Mouse (Mus musculus) CD8-positive naive resting alpha-beta T cell, adult 2 months (primary cell): ENCODE results near the gene Cacna1f.
A peak's percentile ranks its signal among the peaks of the same experiment; 100 is the strongest.

ENCODE experiments used
- DNase-seq, 2 experiments: peaks; one replicate each; pipeline ENCODE4 v3.0.0; 2022; ENCODE audit warnings: low read depth in 2 of 2, low spot score in 2 of 2

Gene Cacna1f

DNA sequence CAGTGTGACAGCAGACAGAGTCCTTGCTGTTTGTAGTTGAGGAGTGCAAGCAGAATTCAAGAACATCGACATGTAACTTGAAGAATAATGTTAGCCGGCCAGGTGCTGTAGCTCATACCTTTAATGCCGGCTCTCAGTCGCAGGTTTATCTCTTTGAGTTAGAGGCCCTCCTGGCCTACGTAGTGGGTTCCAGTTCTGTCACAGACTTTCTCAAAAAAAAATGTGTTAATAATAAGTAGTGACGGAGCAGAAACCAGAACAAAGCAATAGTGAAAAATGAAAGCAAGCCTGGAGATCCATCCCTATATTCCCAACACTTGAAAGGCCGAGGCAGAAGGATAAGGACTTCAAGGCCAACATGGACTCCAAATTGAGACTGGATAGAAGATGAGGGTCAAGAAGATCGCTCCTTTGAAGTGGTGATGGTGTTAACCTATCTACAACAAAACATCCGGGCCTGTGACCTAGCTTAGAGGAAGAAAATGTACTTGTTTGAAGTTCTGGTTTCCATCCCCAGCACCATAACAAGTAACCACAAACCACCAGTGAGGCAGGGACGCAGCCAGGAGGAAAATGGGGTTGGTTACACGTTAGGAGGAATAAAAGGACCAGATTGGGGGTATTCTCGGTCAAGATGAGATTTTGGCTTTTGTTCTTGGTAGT lies 11.1 kb downstream of the Cacna1f start:
- peak; percentile 32 to 60 for DNase-seq

DNA sequence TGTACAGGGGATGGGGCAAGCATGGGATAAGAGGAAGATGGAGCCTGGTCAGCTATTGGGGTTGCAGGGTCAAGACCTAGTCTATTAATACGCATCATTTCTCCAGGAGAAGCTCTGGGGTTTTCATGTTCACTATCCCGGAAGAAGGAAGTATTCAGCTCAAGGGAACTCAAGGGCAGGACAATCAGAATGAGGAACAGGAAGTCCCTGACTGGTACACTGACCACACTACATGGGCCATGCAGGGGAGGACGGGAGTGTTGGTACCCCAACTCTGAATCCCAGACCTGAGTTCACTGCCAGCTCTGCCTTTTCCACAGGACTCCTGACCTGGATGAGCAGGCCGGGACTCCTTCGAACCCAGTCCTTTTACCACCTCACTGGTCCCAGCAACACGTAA lies 25.7 kb downstream of the Cacna1f start:
- no peak for DNase-seq

DNA sequence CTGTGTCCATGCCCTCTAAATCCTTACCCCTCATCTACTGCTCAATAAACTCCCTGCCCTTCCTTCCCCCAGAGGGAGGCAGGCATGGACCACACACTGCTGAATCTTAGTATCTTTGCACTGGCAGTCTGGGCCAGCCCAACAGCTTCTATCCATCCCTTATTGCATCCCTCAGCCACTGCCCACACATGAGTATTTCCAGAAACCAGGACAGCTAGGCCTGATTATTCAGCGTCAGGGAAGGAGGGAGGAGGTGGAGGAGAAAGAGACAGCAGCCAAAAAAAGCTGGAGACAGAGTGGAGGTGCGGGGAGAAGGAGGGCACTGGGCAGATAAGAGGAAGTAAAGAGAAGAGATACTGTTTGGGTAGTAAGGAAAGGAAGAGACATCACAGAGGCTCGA lies 28.2 kb downstream of the Cacna1f start:
- no peak for DNase-seq

DNA sequence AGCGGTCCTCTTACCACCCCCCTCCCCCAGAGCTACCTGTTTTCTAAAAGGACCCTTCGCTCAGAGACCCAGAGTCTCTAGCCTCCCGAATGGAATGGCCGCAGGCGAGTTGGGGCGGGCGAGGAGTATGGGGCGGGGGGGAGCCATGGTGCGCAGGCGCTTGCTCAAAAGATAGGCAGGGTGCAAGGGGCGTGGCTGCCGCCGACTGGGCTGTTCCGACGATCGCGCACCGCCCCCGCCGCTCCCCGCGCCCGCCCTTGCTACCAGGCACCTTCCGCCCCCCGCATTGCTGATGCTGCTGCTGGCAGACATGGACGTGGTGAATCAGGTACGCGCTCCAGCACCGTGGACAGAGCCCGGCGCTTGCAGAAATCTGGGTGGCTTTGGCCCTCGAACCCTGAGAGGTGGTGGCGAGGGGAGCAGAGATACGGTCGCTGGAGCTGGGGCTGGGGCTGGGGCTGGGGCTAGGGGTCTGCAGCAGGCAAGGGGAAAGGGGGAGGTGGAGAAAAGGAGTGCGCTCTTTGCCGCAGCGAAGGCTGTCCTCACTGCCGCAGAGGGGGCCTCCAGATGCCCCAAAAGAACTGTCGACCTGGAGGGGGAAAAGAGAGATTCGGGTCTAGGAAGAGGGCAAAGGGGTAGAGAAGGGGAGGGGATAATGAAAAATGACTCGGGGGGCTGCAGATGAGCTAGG lies 31.7 kb downstream of the Cacna1f start, which contains the start of gene Syp:
Syp (plus strand) TSS at position 71 of the 691 bp plus-strand sequence.
- peak; percentile 52 to 61 for DNase-seq

DNA sequence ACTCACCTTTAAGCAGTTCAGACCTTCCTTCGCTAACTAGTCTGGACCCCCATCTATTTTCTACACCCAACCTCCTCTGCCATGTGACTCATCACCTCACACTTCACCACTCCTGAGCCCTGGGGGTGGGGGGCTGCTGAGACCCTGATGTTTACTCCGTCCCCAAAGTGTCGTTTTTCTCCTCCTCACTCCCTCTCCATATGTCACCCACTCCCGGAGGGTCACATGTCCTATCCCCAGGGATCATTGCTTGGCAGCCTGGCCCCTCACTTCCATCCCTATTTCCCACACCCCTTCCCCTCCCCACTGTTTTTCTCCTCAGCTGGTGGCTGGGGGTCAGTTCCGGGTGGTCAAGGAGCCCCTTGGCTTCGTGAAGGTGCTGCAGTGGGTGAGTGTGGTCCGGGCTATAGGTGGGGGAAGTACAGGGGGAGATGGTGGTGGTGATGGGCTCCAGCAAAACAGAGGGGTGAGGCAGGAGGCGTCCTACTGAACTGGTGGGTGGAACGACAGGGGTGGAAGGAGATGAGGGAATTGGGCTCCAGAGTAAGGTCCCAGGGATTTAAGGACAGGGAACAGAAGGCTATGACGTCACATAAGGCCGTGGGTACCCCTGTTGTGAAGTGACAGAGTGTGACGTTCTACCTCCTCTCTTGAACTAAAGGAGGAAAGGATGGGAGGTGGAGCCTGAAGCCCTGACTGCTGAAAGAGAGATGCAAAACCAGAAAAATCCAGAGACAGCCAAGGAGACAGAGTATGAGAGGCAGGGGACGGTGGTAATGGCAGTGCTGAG lies 32.8 kb downstream of the Cacna1f start:
- DNase-seq = no peak

DNA sequence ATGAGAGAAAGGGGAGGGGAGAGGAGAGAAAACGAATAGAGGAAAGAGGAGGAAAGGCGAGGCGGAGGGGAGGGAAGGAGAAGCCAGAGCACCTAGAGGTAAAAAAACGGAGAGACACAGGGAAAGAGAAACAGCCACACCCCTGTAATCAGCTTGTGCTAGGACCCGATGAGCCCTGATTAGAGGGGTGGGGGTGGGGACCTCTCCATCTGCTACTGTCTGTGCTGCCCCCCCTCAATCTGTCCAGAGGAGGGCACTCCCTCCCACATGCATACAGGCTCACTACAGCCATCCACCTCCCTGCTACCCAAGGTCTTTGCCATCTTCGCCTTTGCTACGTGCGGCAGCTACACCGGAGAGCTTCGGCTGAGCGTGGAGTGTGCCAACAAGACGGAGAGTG lies 33.9 kb downstream of the Cacna1f start:
- no peak for DNase-seq

DNA sequence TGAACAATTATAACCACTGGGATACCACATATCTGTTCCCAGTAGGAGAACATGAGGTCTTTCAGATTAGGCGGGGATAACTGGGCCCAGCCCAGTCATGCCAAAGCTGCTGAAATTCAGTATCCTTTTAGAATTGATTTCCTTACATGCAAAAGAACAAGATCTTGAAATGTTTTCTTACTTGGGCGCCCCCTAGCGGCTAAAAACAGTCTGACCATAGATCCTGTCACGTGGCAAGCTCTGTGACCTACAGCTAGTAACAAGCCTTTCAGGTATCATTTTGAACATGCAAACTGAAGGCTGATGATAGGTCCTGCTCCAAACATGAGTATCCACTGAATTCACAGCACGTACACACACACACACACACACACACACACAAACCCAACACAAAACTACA lies 38.5 kb downstream of the Cacna1f start:
- DNase-seq = peak; percentile 80 to 88

DNA sequence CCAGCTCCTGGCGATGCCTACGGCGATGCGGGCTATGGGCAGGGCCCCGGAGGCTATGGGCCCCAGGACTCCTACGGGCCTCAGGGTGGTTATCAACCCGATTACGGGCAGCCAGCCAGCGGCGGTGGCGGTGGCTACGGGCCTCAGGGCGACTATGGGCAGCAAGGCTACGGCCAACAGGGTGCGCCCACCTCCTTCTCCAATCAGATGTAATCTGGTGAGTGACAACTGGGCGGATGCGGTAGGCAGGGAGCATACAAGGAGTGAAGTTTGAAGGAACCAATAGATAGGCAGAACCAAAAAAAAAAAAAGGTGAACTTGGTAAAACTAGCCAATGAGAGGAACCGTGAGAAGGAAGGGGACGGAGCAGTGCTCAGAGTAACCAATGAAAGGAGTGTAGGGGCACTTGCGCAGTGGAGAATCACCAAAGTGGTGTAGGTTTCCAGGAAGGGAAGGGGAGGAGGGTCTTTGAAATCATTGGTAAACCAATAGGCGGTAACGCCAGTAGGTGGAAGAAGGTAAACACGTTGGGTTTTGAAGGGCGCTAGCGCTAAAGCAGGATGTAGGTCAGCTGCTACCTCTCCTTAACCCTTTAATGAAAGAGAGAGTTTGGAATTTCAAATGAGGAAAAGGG lies 41.9 kb downstream of the Cacna1f start:
- DNase-seq = peak; percentile 69 to 70

DNA sequence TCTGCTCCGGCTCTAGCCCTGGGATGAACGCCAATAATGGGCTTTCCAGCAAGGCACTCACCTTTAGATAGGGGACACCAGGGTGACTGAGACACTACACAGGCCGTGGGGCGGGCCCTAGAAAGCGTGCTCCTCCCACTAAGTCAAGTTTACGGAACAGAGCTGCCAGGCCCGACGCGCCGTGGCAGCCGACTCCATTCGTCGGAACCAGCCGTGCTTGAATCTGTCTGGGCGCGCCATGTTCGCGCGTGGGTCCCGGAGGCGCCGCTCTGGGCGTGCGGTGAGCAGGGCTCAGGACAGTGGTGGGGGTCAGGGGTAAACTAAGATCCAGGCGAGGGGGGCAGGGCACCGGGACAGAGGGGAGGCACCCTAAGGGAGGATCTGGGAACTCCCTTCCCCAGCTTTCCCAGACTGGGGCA lies 50.3 kb downstream of the Cacna1f start, which contains the start of gene Prickle3:
Prickle3 (plus strand) TSS at position 40 of the 419 bp plus-strand sequence.
- DNase-seq = peak in 1 of 2 experiments; percentile 46

DNA sequence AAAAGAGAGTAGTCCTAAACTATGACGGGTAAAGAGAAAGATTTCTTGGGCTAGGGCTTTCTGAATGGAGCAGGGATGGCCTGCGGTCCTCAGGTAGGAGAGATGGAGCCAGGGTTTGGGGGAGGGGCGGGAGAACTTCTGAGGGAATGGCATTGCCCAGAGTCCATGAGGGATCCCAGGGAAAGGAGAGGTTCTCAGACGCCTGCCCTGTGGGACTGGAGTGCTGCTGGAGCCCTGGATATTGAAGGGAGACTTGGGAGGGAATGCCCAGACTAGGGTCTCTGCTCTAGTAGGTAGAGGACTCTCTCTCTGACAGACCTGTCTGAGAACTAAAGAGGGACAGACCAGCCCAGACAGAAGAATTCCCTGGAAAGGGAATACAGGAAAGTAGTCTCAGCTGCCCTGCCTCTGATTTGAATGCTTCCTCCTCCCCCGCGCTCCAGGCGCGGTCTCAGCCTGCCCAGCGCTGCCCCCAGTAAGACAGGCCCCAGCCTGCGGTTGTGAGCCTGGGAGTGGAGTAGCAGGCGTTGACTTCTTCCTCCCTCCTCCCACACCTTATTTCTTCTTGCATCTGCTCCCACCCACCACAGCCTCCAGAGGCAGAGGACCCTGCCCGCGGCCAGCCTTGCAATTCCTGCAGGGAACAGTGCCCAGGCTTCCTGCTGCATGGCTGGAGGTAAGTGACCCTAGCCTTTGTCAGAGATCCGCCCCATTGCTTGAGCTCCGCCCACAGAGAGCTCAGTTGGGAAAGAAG lies 51.3 kb downstream of the Cacna1f start:
- no peak for DNase-seq

DNA sequence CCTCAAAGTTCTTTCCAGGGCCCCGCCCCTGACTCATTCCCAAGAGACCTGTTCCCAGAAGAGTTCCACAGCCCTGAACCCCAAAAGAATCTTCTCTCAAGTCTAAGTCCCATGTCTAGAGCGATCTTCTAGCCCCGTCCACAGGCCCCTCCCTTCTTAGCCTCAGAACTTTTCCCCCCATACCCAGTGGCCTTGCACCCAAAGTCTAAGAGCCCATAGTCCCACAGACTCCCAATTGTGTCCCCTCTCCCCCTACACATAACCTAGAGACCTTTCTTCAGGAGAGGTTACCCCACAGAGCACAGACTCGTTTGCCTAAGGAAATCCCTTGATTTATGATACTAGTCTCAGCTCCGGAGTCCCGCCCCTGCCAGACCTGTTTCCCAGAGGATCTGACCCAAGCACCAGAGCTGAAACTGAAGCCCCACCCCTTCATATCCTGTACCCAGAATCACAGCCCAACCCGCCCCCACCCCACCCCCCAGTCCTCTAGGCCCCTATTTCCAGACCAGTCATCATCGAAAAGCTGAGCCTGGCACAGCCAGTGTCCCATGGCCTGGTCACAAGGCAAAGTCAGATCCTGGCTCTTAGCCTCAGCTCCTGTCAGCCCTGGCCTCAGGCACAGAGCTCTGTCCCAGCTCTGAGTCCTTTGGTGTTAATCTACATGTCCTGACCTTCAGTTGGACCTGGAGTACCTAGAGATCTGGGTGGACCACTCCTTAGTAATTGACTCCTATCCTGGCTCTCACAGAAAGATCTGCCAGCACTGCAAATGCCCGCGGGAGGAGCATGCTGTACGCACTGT lies 52.1 kb downstream of the Cacna1f start:
- no peak for DNase-seq

DNA sequence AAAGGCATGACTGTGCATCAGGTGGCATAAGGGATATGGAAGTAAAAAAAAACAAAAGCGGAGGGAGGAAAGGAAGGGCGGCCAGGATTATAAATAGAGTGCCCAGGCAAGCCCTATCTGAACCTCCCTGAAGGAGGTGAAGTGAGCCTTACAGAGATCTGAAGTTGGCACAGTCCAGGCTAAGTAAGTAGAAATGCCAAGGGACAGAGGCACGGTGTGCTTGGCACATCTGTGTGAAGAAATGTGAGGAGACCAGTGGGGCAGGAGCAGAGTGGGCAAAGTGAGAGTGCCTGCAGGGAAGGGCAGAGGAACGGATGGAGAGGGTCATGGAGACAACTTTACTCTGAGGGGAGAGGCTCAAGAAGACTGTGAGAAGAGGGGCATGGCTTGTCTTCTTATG lies 54.2 kb downstream of the Cacna1f start:
- DNase-seq = no peak

DNA sequence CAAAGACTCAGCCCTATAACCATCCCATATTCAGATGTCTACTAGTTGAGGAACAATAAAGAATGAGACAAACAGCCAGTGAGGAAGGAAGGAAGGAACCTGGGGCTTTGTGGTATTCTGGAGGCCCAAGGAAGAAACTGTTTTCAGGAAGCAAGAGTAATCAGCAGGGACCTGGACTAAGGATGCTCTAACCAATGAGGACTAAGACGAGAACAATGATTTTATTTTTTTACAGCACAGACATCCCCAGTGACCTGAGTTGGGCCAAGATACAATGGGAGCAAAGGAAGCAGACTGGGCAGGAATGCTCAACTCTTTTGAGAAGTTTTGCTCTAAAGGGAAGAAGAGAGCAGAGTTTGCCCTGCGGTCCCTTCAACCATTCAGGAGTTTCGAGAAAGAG lies 56.1 kb downstream of the Cacna1f start:
- no peak for DNase-seq

DNA sequence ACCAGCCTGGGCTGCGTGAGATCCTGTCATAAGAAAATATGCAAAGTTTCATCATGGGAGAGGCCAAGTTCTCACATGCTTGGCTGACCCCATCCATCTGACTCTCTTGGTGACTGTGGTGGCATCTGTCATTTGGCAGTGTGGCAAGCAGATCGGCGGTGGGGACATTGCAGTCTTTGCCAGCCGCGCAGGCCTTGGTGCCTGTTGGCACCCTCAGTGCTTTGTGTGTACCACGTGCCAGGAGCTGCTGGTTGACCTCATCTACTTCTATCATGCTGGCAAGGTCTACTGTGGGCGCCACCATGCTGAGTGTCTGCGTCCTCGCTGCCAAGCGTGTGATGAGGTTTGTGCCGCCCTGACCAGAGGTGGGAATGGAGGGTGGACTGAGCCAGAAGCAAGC lies 57.9 kb downstream of the Cacna1f start:
- DNase-seq = no peak

DNA sequence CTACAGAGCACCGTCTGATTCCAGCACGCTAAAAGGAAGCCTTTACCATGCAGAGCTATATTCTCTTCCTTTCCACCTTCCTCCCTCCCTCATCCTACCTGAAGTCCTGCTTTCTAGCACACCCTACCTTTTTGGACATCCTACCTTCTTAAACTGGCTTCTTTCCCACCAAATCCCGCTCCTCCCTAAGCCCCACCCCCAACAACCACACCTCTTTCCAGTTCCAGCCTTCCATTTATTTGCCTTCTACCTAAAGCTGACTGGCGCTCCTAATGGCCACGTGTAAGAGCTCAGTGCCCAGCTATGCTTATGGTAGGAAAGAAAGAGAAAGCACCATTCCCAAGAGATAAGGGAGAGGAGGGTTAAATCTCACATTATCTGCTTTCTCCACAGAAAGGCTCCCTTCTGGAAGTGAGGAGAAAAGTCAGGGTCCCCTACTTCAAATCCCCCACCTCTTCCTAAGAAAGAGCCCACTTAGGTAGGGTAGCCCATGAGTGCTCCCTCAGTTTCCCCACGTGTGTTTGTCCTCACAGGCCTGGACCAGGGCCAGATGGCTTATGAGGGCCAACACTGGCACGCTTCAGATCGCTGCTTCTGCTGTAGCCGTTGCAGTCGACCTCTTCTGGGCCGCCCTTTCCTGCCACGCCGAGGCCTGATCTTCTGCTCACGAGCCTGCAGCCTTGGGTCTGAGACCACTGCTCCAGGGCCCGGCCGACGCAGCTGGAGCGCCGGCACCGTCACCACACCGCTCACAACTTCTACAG lies 59.0 kb downstream of the Cacna1f start:
- no peak for DNase-seq

DNA sequence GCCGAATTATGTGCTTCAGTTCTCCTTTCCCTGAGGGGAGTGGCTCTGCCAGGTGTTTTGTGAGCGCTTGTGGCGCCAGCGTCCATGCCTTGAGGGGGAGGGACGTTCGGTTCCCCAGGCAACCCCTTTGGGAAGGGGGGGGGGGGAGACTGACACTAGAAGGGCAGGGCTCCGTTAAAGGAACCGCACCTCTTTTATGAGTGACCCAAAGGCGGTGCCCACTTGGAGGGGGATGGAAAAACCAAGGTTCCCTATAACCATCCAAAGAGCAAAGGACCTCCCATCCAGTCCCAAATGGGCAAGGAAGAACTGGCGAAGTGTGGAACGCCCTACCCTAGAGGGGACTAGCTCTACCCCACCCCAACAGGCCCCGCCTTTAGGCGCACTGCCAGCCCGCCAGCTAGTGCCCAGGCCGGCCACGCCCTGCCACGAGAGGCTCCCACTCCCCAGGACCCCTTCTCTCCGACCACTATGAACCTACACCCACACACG lies 63.6 kb downstream of the Cacna1f start:
- DNase-seq = no peak

DNA sequence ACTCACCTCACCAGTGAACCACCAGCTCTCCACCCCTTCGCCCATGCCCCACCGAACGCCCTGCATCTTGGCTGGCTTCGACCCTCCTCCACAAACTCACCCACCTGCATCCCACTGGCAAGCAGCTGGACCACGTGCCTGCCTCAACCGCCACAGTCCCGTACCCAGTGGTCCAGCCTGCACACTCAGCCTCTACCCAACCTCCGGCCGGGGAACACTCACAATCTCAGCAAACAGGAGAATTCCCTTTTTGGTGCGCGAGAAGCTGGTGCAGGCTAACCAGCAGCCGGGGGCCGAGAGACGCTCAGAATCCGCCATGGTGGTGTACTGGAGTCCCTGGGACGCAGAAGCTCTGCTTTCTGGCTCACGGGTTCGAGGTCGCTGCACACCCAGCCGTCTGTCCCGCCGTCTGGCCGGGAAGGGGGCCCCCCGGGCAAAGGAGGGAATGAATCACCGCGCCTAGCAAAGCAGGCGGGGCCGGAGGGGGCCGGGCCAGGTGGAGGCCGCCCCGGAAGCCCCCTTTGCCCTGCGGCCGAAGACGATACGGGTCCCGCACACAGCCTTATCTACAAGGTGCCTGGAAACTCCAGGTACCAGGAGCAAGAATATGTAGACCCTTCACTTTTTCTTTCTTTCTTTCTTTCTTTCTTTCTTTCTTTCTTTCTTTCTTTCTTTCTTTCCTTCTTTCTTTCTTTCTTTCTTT lies 64.2 kb downstream of the Cacna1f start, which contains the start of gene Plp2:
Plp2 (minus strand) TSS at position 470 of the 703 bp plus-strand sequence.
- DNase-seq = no peak

DNA sequence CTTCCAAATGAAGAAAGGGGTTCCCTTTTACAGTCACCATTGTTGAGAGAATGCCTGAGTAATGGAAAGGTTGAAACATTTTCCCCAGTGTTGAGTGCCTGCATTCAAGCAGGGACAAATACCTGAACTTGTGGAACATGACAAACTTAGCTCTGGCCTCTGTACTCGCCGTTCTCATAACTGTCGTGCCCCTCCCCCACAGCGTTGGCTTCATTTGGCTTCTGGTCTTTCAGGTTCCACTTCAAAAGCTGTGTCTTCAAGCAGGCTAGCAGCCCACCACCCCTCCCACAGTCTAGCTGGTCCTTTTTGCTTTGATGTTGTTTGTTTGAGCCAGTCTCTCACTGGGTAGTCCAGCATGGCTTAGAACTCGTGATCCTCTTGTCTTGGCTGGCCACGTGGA lies 65.9 kb downstream of the Cacna1f start:
- no peak for DNase-seq
